Mouse (Mus musculus) CH12.LX (cell line): ENCODE results near the gene Lrig1. TPM values are rescaled to one million over a fixed set of nuclear protein-coding genes. Genes with fewer than 3 reads are reported as not detected.
A peak's percentile ranks its signal among the peaks of the same experiment; 100 is the strongest.

ENCODE experiments used
- DNase-seq: peaks from one replicate; pipeline ENCODE4 v3.0.0-alpha.2; 2013; ENCODE audit errors: extremely low read depth
- H3K27ac ChIP-seq: 2 replicates; pipeline ENCODE4 v1.5.1; 2012; ENCODE audit warnings: low read depth, mild to moderate bottlenecking, control low read depth, moderate library complexity; ENCODE audit not compliant: insufficient read depth
- H3K27me3 ChIP-seq: replicated peaks from 2 replicates; pipeline ENCODE3; 2012; ENCODE audit warnings: inconsistent platforms
- H3K36me3 ChIP-seq, 2 experiments: replicated peaks in 1 of 2; 2 replicates each; pipeline versions ENCODE3 to v1.6.1; 2012; ENCODE audit warnings: inconsistent platforms in 1 of 2, low read length in 1 of 2, mild to moderate bottlenecking in 1 of 2, mixed read lengths in 1 of 2, moderate library complexity in 1 of 2; ENCODE audit not compliant: control insufficient read depth in 1 of 2, insufficient read depth in 1 of 2
- H3K4me1 ChIP-seq, 2 experiments: 2 replicates each; pipeline ENCODE4 v1.6.1; 2012; ENCODE audit warnings: inconsistent platforms in 1 of 2, moderate library complexity in 1 of 2; ENCODE audit not compliant: insufficient read depth in 2 of 2, control insufficient read depth in 1 of 2
- H3K4me2 ChIP-seq: 2 replicates; pipeline ENCODE4 v1.6.1; 2012; ENCODE audit warnings: low read depth, mild to moderate bottlenecking, control low read depth; ENCODE audit not compliant: poor library complexity, insufficient read depth, severe bottlenecking
- H3K4me3 ChIP-seq, 3 experiments: fragments of 150-350 bp in 1 of 3; sonication (generic) in 1 of 3; replicated peaks in 1 of 3; 2 replicates each; pipeline versions ENCODE3 to v1.5.1; 2011 to 2012; ENCODE audit warnings: low read depth in 2 of 3, low read length in 2 of 3, mild to moderate bottlenecking in 2 of 3, moderate library complexity in 2 of 3, control low read depth in 1 of 3, improper control_type of control experiment in 1 of 3, inconsistent platforms in 1 of 3, mixed read lengths in 1 of 3; ENCODE audit not compliant: poor library complexity in 1 of 3
- H3K79me2 ChIP-seq: replicated peaks from 2 replicates; pipeline ENCODE4 v1.6.1; 2012; ENCODE audit warnings: mild to moderate bottlenecking, moderate library complexity; ENCODE audit not compliant: control insufficient read depth, poor library complexity, insufficient read depth, severe bottlenecking; ENCODE audit errors: extremely low read depth
- H3K9ac ChIP-seq: 2 replicates; pipeline ENCODE4 v1.6.1; 2012; ENCODE audit warnings: low read depth, mild to moderate bottlenecking, control low read depth, moderate library complexity; ENCODE audit not compliant: insufficient read depth
- H3K9me3 ChIP-seq: replicated peaks from 2 replicates; pipeline ENCODE3; 2012; ENCODE audit warnings: low read length, inconsistent platforms, mixed read lengths
- BHLHE40 ChIP-seq: IDR thresholded peaks from 2 replicates; pipeline ENCODE4 v1.6.1; 2011; ENCODE audit warnings: mild to moderate bottlenecking, low read depth, low read length, improper control_type of control experiment
- CTCF ChIP-seq, 2 experiments: IDR thresholded peaks in 1 of 2; conservative IDR thresholded peaks in 1 of 2; 2 replicates each; pipeline ENCODE4 v1.5.1; 2011 to 2012; ENCODE audit warnings: low read depth in 2 of 2, low read length in 2 of 2, improper control_type of control experiment in 1 of 2, inconsistent platforms in 1 of 2, mild to moderate bottlenecking in 1 of 2, moderate library complexity in 1 of 2
- E2F4 ChIP-seq: IDR thresholded peaks from 2 replicates; pipeline ENCODE4 v1.6.1; 2011; ENCODE audit warnings: low read depth, low read length, improper control_type of control experiment; ENCODE audit not compliant: insufficient replicate concordance
- EP300 ChIP-seq: IDR thresholded peaks from 2 replicates; pipeline ENCODE4 v1.6.1; 2011; ENCODE audit warnings: low read length, improper control_type of control experiment
- IRF4 ChIP-seq: IDR thresholded peaks from 2 replicates; pipeline ENCODE4 v1.6.1; 2014; ENCODE audit warnings: low read depth, mild to moderate bottlenecking, inconsistent platforms, low read length, improper control_type of control experiment
- JUND ChIP-seq: conservative IDR thresholded peaks from 2 replicates; pipeline ENCODE4 v1.6.1; 2011; ENCODE audit warnings: low read depth, low read length, improper control_type of control experiment
- KAT2A ChIP-seq: IDR thresholded peaks from 2 replicates; pipeline ENCODE4 v1.6.1; 2012; ENCODE audit warnings: low read length, improper control_type of control experiment, inconsistent platforms; ENCODE audit not compliant: insufficient replicate concordance
- MAZ ChIP-seq: IDR thresholded peaks from 2 replicates; pipeline ENCODE4 v1.6.1; 2012; ENCODE audit warnings: low read depth, mild to moderate bottlenecking, inconsistent platforms, low read length, improper control_type of control experiment, moderate library complexity
- NELFE ChIP-seq: IDR thresholded peaks from 2 replicates; pipeline ENCODE4 v1.6.1; 2011; ENCODE audit warnings: low read depth, low read length, improper control_type of control experiment
- SMC3 ChIP-seq: IDR thresholded peaks from 2 replicates; pipeline ENCODE4 v1.6.1; 2011; ENCODE audit warnings: low read depth, low read length, improper control_type of control experiment
- TCF12 ChIP-seq: IDR thresholded peaks from 2 replicates; pipeline ENCODE4 v1.6.1; 2014; ENCODE audit warnings: low read depth, mild to moderate bottlenecking, inconsistent platforms, low read length, improper control_type of control experiment
- UBTF ChIP-seq: IDR thresholded peaks from 2 replicates; pipeline ENCODE4 v1.6.1; 2012; ENCODE audit warnings: low read depth, mild to moderate bottlenecking, inconsistent platforms, low read length, improper control_type of control experiment, moderate library complexity
- USF2 ChIP-seq: conservative IDR thresholded peaks from 2 replicates; pipeline ENCODE4 v1.6.1; 2011; ENCODE audit warnings: low read depth, low read length, improper control_type of control experiment
- ZC3H11A ChIP-seq: IDR thresholded peaks from 2 replicates; pipeline ENCODE4 v1.6.1; 2012; ENCODE audit warnings: low read depth, mild to moderate bottlenecking, inconsistent platforms, low read length, improper control_type of control experiment
- ZKSCAN1 ChIP-seq: IDR thresholded peaks from 2 replicates; pipeline ENCODE4 v1.6.1; 2012; ENCODE audit warnings: low read depth, inconsistent platforms, low read length, improper control_type of control experiment, borderline replicate concordance
- ZMIZ1 ChIP-seq: IDR thresholded peaks from 2 replicates; pipeline ENCODE4 v1.6.1; 2012; ENCODE audit warnings: low read depth, mild to moderate bottlenecking, inconsistent platforms, low read length, improper control_type of control experiment
- ZNF384 ChIP-seq: IDR thresholded peaks from 2 replicates; pipeline ENCODE4 v1.6.1; 2012; ENCODE audit warnings: low read depth, low read length, improper control_type of control experiment, inconsistent platforms
- dilution Hi-C: fragments of 300-500 bp; cut with MboI; formaldehyde crosslinking; loops from 2 replicates; pipeline ENCODE4 v1.14.3; 2020; ENCODE audit warnings: low sequenced_read_pairs; ENCODE audit not compliant: extremely low pct_unique_long_range_greater_than_20kb, extremely low pct_ligation_motif_present
- in situ Hi-C: fragments of 300-500 bp; cut with MboI; formaldehyde crosslinking; loops from 3 replicates; pipeline ENCODE4 v1.14.3; 2019; ENCODE audit warnings: low sequenced_read_pairs, low pct_ligation_motif_present, low pct_unique_long_range_greater_than_20kb, mixed read lengths
- polyA plus RNA-seq: library from polyadenylated mRNA; unstranded; fragments of >175 nt; gene quantifications from 2 replicates; pipeline ENCODE4 v1.2.1, GENCODE M21; 2012; ENCODE audit warnings: low read depth; ENCODE audit not compliant: insufficient read length
- total RNA-seq, 2 experiments: library from RNA; depleted of rRNA; stranded (reverse); fragments of 300-350 nt in 1 of 2; fragments of >200 nt in 1 of 2; gene quantifications; 2 replicates each; pipeline ENCODE4 v1.2.3; 2012 to 2014

The Lrig1 gene
- total and polyA plus RNA-seq, 3 experiments: 0.43 TPM; not detected in 2

GRCm38 (mm10) chr6:94684844-94685557, 15.0 kb downstream of the Lrig1 start:
- DNase-seq: no peak
- dilution Hi-C loops: no loop called here
- Histone ChIP-seq H3K79me2 (no peaks in the 10 kb centered on the region), H3K4me2 (no peak overlapping the region), H3K27ac (no peak overlapping the region), H3K36me3 (no peaks in the 10 kb centered on the region), H3K4me1 (peaks cover 0 to 25% of the 10 kb centered on the region in 2 experiments; a peak in 2 of 4 replicates), H3K4me3 (no peak overlapping the region), H3K27me3 (no peaks in the 10 kb centered on the region), H3K9ac (no peak overlapping the region), H3K9me3 (no peaks in the 10 kb centered on the region)
- in situ Hi-C loops: no loop called here
- no peak for TF ChIP-seq IRF4
- TF ChIP-seq MAZ: no peak
- no peak for TF ChIP-seq ZKSCAN1

- Histone ChIP-seq H3K9me3 (no peaks in the 10 kb centered on the region), H3K4me1 (peaks cover 0 to 25% of the 10 kb centered on the region in 2 experiments; a peak in 2 of 4 replicates), H3K27me3 (no peaks in the 10 kb centered on the region), H3K79me2 (no peaks in the 10 kb centered on the region), H3K36me3 (no peaks in the 10 kb centered on the region), H3K9ac (no peak overlapping the region), H3K4me2 (no peak overlapping the region), H3K27ac (no peak overlapping the region), H3K4me3 (no peak overlapping the region)
- dilution Hi-C loops: no loop called here
- in situ Hi-C loops: no loop called here
- DNase-seq: peak; percentile 50
- TF ChIP-seq ZKSCAN1: no peak
- TF ChIP-seq UBTF: no peak
- TF ChIP-seq EP300: no peak
- TF ChIP-seq ZC3H11A: no peak
- TF ChIP-seq KAT2A: no peak
- no peak for TF ChIP-seq ZMIZ1
- TF ChIP-seq NELFE: no peak
- TF ChIP-seq JUND: no peak
- no peak for TF ChIP-seq SMC3
- TF ChIP-seq USF2: no peak
- no peak for TF ChIP-seq ZNF384
- no peak for TF ChIP-seq BHLHE40
- no peak for TF ChIP-seq TCF12
- no peak for TF ChIP-seq E2F4
- TF ChIP-seq CTCF (conservative IDR thresholded peaks at IDR 0.05 in 1 of 2, IDR thresholded peaks at IDR 0.05 in 1 of 2; ENCODE audit: low read depth in 2 of 2, low read length in 2 of 2): no peak
These were observed 16.3 kb downstream of the Lrig1 start for GRCm38 (mm10) chr6:94683701-94684100.
